Mouse (Mus musculus) testis, adult 2 months (tissue): Measurements from ENCODE around the gene Stam.

Experiments
- CTCF ChIP-seq: fragments of 200-500 bp; IDR thresholded peaks from 2 replicates; pipeline ENCODE4 v1.5.1; 2012; ENCODE audit warnings: low read depth, mild to moderate bottlenecking, inconsistent platforms, low read length, moderate library complexity; ENCODE audit not compliant: control insufficient read depth, insufficient read depth, insufficient replicate concordance
- POLR2A ChIP-seq: fragments of 200-500 bp; IDR thresholded peaks from 2 replicates; pipeline ENCODE4 v1.6.1; 2012; ENCODE audit warnings: low read depth, mild to moderate bottlenecking, inconsistent platforms, low read length, moderate library complexity; ENCODE audit not compliant: control insufficient read depth

- TF ChIP-seq POLR2A (no peak), CTCF (no peak)
Measured at GRCm38 (mm10) chr2:14165066-14165465, 91.2 kb downstream of the Stam start.
